Mouse (Mus musculus): ENCODE measurements at regions not wholly inside any gene's neighbourhood (a gene's known extent, or its start where the extent isn't known, plus 50 kb on each side); places are given as distances from the start of the nearest gene placed in this dataset.

DNA sequence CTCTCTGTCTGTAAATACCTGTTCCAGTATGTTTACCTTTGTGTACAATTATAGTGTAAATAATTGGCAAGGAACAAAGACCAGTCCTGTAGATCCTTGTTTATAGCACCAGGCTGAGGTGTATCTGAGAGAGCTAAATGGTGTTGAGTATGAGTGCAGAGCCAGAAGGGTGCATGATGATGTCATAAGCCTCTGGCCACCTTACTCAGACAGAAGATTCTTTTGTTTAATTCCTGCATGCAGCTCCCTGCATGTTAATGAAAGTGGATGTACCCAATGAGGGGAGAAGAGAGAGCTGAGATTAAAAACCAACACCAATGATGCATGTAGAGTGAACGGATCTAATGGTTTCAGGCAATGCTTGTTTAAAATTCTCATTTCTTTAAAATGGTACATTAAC, 83.9 kb upstream of the Cyyr1 start:
- H3K27ac ChIP-seq (replicated peaks; ENCODE audit: low read depth, low read length) = no peak overlapping the region
- ATAC-seq (ENCODE audit: low read depth) (no peak), DNase-seq (ENCODE audit: low spot score) (no peak)
- WGBS = 81% methylated on average over 1 of the region's 1 CpGs
- H3K4me2 ChIP-seq (ENCODE audit: low read depth, low read length) = no peak overlapping the region
- H3K27me3 ChIP-seq (replicated peaks; ENCODE audit: control insufficient read depth, insufficient read depth, low read length) = no peaks in the 10 kb centered on the region
- no peaks in the 10 kb centered on the region for H3K4me1 ChIP-seq (ENCODE audit: control insufficient read depth, insufficient read depth, low read length)
- H3K4me3 ChIP-seq (ENCODE audit: low read depth, low read length) = no peak overlapping the region
- H3K9me3 ChIP-seq (ENCODE audit: control insufficient read depth, low read length) = no peaks in the 10 kb centered on the region
- no peaks in the 10 kb centered on the region for H3K36me3 ChIP-seq (ENCODE audit: control insufficient read depth, insufficient read depth, low read length)
- no peak overlapping the region for H3K9ac ChIP-seq (ENCODE audit: low read depth, low read length)

GRCm38 (mm10) chr16:85629738-85630137, 76.5 kb upstream of the Cyyr1 start:
- no peak for ATAC-seq (ENCODE audit: low read depth)
- no peak for DNase-seq (ENCODE audit: low spot score)
- H3K36me3 ChIP-seq (ENCODE audit: control insufficient read depth, insufficient read depth, low read length) = no peaks in the 10 kb centered on the region
- no peak overlapping the region for H3K27ac ChIP-seq (replicated peaks; ENCODE audit: low read depth, low read length)
- H3K9me3 ChIP-seq (ENCODE audit: control insufficient read depth, low read length) = no peaks in the 10 kb centered on the region
- 76% methylated on average over 3 of the region's 3 CpGs for WGBS
- H3K4me3 ChIP-seq (ENCODE audit: low read depth, low read length) = no peak overlapping the region
- H3K4me1 ChIP-seq (ENCODE audit: control insufficient read depth, insufficient read depth, low read length) = no peaks in the 10 kb centered on the region
- H3K9ac ChIP-seq (ENCODE audit: low read depth, low read length) = no peak overlapping the region
- no peak overlapping the region for H3K4me2 ChIP-seq (ENCODE audit: low read depth, low read length)
- H3K27me3 ChIP-seq (replicated peaks; ENCODE audit: control insufficient read depth, insufficient read depth, low read length) = no peaks in the 10 kb centered on the region

- Histone ChIP-seq H3K9me3 (ENCODE audit: control insufficient read depth, low read length) (no peaks in the 10 kb centered on the region), H3K4me1 (ENCODE audit: control insufficient read depth, insufficient read depth, low read length) (no peaks in the 10 kb centered on the region), H3K4me3 (ENCODE audit: low read depth, low read length) (no peak overlapping the region), H3K4me2 (ENCODE audit: low read depth, low read length) (no peak overlapping the region), H3K9ac (ENCODE audit: low read depth, low read length) (no peak overlapping the region), H3K36me3 (ENCODE audit: control insufficient read depth, insufficient read depth, low read length) (no peaks in the 10 kb centered on the region), H3K27ac (replicated peaks; ENCODE audit: low read depth, low read length) (no peak overlapping the region), H3K27me3 (replicated peaks; ENCODE audit: control insufficient read depth, insufficient read depth, low read length) (no peaks in the 10 kb centered on the region)
- WGBS = 76% methylated on average over 8 of the region's 8 CpGs
- ATAC-seq (ENCODE audit: low read depth) (no peak), DNase-seq (ENCODE audit: low spot score) (no peak)
Measured at GRCm38 (mm10) chr16:85624505-85624904, 71.3 kb upstream of the Cyyr1 start.

DNA sequence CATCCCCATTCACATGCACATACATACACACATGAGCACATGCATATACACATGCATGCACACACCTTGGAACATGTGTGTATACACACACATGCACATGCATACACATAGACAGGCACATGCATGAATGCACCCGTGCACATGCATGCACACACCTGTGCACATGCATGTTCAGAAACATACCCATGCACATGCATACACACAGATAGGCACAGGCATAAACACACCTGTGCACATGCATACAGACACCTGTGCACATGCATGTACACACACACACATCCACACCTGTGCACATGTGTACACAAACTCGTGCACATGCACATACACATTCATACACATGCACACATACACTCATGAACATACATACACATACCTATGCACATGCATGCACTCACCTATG, 50.9 kb upstream of the Cyyr1 start:
- H3K36me3 ChIP-seq (ENCODE audit: control insufficient read depth, insufficient read depth, low read length) = no peaks in the 10 kb centered on the region
- no peak overlapping the region for H3K9ac ChIP-seq (ENCODE audit: low read depth, low read length)
- no peaks in the 10 kb centered on the region for H3K4me1 ChIP-seq (ENCODE audit: control insufficient read depth, insufficient read depth, low read length)
- no peak for DNase-seq (ENCODE audit: low spot score)
- ATAC-seq (ENCODE audit: low read depth) = no peak
- no peak overlapping the region for H3K27ac ChIP-seq (replicated peaks; ENCODE audit: low read depth, low read length)
- H3K4me2 ChIP-seq (ENCODE audit: low read depth, low read length) = no peak overlapping the region
- H3K4me3 ChIP-seq (ENCODE audit: low read depth, low read length) = no peak overlapping the region
- no peaks in the 10 kb centered on the region for H3K27me3 ChIP-seq (replicated peaks; ENCODE audit: control insufficient read depth, insufficient read depth, low read length)
- WGBS = 75% methylated on average over 2 of the region's 2 CpGs
- no peaks in the 10 kb centered on the region for H3K9me3 ChIP-seq (ENCODE audit: control insufficient read depth, low read length)

Measured in embryonic facial prominence, embryonic 14.5 days (tissue).